Mouse (Mus musculus): ENCODE measurements around the gene Ampd3. TPM values are rescaled to one million over a fixed set of nuclear protein-coding genes. Genes with fewer than 3 reads are reported as not detected.
A peak's percentile ranks its signal among the peaks of the same experiment; 100 is the strongest.

Gene Ampd3
- total RNA-seq (2021), result 10 to 100 TPM; 24.4 to 25.3 TPM
- long read RNA-seq, experiment 1, partial matches to known transcripts, result 7 of 20 reads
- long read RNA-seq, experiment 1, other reads (novel, unspliced or antisense), result 7 of 20 reads
- long read RNA-seq, experiment 2, transcript Ampd3-206 (15 exons, 3,489 nt), result major isoform, 6 of 41 reads
- long read RNA-seq, experiment 2, partial matches to known transcripts, result 9 of 41 reads
- long read RNA-seq, experiment 2, other reads (novel, unspliced or antisense), result 22 of 41 reads

DNA sequence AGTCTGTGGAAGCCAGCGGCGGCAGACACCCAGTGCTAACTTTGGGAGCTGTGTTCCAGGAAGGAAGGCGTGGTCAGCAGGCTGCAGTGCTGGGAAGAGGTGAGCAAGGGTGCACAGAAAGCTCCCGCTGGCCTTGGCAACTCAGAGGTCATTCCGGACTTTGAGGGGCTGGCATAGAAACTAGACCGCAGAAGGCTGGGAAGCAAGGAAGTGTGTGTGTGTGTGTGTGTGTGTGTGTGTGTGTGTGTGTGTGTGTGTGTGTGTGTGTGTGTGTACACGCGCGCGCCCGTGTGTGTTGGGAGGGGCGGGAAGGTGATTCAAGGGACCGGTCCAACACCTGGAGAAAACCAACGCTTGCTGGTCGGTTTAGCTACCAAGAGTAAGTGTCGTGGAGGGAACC, at the start of gene Ampd3:
TSS of gene Ampd3 (plus strand) at position 206 of the 400 bp plus-strand sequence.
- Histone ChIP-seq H3K27ac (peak within 1 kb of the TSS; percentile 96), H3K4me3 (peak within 1 kb of the TSS; percentile 64)
- no peak for TF ChIP-seq CTCF (IDR thresholded peaks at IDR 0.05)
- DNase-seq (ENCODE audit: extremely low spot score in 1 of 2, low spot score in 2 of 2), result no peak
- intact Hi-C loops (cut with DNase I), result loop anchor here (5.0 kb wide), 1 partner anchor 36 kb away; no protein-coding TSS in a partner anchor

DNA sequence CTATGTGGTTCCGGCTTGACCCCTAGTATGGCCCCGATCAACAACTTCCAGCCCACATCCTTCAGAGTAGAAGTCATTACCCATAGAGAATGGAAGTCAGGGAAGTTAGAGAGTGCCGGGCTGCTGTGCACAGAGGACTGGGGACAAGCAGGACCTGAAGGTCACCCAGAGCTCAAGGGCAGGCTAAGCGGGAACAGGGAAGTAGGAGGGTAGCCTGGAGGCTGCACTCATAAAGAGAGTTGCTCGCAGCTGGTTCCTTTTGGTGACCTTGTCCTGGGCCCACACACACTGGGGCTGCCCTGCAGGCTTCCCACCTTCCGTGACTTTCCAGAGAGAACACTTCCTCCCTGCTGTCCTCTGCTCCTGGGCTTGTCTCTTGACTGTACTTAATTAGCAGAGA, 49.5 kb upstream of the Ampd3 start:
- intact Hi-C loops (cut with DNase I), result no loop called here
- Histone ChIP-seq H3K27ac (no peak overlapping the region), H3K4me3 (no peak overlapping the region)
- no peak for TF ChIP-seq CTCF (IDR thresholded peaks at IDR 0.05)
- DNase-seq (ENCODE audit: extremely low spot score in 1 of 2, low spot score in 2 of 2), result no peak

DNA sequence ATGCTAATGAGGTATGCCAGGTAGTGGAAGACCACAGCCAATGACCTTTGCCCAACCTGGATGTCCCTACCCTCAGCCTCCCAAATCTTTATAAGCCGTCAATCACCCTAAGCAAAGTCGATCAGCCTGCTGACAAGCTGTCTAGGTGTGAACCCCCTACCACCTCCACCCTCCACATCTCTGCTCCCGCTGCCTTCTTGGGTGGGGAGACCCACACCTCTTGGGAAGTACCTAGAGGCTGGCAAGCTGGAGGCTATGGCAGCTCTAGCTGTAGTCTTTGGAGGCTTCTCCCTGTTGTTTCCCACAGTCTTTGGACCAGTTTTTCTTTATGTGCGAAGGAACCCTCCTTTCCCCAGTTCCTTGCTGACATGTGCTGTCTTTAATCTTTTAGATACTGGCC, 48.1 kb upstream of the Ampd3 start:
- intact Hi-C loops (cut with DNase I), result loop anchor here (10.0 kb wide), 1 partner anchor 225 kb away; no protein-coding TSS in a partner anchor
- no peak overlapping the region for H3K4me3 ChIP-seq
- no peak for DNase-seq (ENCODE audit: extremely low spot score in 1 of 2, low spot score in 2 of 2)
- H3K27ac ChIP-seq, result no peak overlapping the region
- TF ChIP-seq CTCF (IDR thresholded peaks at IDR 0.05), result no peak

DNA sequence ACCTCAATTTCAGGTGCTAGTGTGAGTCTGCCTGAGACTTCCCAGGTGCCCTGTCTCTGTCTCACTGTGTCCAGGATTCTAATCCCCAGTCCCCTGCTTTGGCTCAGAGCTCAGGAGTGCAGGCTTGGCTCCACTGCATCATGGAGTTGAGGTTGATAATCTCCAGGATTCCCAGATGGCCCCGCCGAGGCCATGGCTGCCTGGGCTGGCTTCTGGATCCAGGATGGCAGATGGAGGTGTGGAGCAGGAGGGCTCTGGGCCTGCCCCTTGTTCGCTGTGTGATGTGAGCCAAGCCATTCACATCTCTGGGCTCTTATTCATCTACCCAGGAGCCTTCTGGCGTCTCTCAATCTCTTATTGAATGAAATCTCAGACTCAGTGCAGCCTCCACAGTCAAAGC, 45.8 kb upstream of the Ampd3 start:
- intact Hi-C loops (cut with DNase I), result loop anchor here (10.0 kb wide), 1 partner anchor 223 kb away; no protein-coding TSS in a partner anchor
- no peak for DNase-seq (ENCODE audit: extremely low spot score in 1 of 2, low spot score in 2 of 2)
- no peak for TF ChIP-seq CTCF (IDR thresholded peaks at IDR 0.05)

DNA sequence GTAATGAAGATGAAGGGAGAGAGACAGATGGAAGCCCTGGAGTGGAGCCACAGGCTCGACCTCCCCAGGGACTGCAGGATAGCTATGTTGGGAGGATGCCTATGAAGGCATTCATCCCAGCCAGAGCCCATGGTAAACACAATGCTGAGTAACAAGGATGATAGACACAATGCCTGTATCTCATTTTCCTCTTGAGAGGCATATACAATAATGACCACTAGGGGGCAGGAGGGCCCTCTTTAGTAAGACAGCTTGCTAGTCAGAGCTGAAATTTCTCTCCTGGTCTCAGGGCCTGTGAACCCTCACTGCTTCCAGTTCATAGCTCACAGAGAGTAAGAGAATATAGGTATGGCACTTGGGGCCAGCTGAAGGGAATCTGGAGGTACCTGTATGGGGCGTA, 41.0 kb upstream of the Ampd3 start:
- intact Hi-C loops (cut with DNase I), result loop anchor here (1.0 to 10.0 kb wide), 3 partner anchors 74 to 288 kb away; no protein-coding TSS in a partner anchor
- H3K4me3 ChIP-seq, result no peak overlapping the region
- peak in 1 of 2 experiments; percentile 52 for DNase-seq (ENCODE audit: extremely low spot score in 1 of 2, low spot score in 2 of 2)
- peak; percentile 89 for TF ChIP-seq CTCF (IDR thresholded peaks at IDR 0.05)
- H3K27ac ChIP-seq, result no peak overlapping the region

More for the DNA sequence above, 45.8 kb upstream of the Ampd3 start:
- no peak overlapping the region for H3K27ac ChIP-seq
- H3K4me3 ChIP-seq, result no peak overlapping the region

DNA sequence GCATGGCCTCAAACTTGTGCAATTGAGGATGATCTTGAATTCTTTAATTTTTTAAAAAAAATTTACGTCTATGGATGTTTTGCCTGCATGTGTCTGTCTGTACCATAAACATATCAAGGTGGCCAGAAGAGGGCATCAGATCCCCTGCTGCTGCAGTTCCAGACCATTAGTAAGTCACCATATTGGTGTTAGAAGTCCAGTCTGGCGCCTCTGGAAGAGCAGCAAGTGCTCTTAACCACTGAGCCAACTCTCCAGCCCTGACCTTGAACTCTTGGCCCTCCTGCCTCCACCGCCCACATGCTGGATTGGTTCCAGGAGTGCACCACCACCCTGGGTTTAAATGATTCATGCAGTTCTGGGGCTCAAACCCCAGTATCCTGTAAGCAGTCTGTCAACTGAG, 39.1 kb upstream of the Ampd3 start:
- intact Hi-C loops (cut with DNase I), result loop anchor here (10.0 kb wide), 1 partner anchor 216 kb away; no protein-coding TSS in a partner anchor
- H3K27ac ChIP-seq, result no peak overlapping the region
- H3K4me3 ChIP-seq, result no peak overlapping the region
- TF ChIP-seq CTCF (IDR thresholded peaks at IDR 0.05), result peak; percentile 57
- no peak for DNase-seq (ENCODE audit: extremely low spot score in 1 of 2, low spot score in 2 of 2)

DNA sequence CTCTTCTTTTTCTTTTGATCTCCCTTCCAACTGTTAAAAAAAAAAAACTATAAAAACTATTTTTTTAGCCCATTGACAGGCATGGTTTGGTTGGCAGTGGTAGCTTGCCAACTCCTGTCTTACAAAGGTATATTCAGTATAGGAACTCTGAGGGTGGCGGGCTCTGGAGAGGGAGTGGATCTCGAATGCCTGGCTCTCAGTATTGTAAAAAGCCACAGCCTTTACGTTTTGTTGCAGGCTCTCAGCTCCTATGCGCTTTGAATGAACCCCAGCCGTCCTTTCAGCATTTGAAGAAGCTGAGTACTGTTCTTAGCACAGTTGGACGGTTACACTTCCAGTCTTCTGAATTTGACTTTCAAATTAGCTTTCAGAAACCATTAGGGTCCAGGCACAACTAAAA, 38.7 kb upstream of the Ampd3 start:
- no peak for DNase-seq (ENCODE audit: extremely low spot score in 1 of 2, low spot score in 2 of 2)
- no peak for TF ChIP-seq CTCF (IDR thresholded peaks at IDR 0.05)
- intact Hi-C loops (cut with DNase I), result loop anchor here (10.0 kb wide), 1 partner anchor 216 kb away; no protein-coding TSS in a partner anchor
- H3K27ac ChIP-seq, result no peak overlapping the region
- no peak overlapping the region for H3K4me3 ChIP-seq

DNA sequence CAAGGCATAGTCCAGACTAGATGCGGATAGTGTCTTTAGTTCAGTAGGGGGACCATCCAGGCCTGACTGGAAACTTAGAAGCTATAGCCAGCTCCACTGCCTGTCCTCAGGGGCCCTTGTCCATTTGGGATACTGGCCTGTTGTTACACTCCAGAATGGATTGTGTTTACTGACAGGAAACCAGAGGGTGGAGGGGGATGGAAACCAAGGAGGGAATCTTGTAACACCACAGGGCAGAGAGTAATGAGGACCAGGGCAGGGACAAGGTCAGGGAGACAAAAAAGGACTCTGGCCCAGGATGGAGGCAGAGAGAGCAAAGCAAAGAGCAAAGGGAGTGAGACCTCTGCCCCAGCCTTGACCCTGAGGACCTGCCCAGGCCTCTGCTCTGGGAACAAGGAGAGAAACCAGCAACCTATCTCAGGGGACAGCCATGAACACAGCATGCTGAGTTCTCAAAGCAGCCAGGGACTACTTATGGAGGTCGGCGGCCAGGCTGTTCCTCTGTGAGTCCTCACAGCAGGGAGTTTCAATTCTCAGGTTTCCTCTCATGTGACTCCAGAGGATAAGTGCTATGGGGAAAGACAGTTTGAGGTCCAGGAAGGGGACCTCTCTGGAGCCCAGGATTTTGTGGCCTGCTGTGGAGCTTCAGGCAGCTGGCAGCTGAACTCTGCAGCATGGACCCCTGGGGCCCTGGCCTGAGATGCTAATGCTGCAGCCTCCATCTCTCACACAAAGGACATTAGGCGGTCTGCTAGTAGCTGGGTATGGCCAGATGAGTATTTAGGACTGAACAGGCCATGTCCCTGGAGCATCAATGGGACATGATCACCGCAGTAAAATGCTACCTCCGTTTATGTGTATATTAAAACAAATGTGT, 36.7 kb upstream of the Ampd3 start:
- no peak for TF ChIP-seq CTCF (IDR thresholded peaks at IDR 0.05)
- DNase-seq (ENCODE audit: extremely low spot score in 1 of 2, low spot score in 2 of 2), result no peak
- intact Hi-C loops (cut with DNase I), result loop anchor here (5.0 kb wide), 1 partner anchor 36 kb away; the partner anchor contains the start of gene Ampd3
- Histone ChIP-seq H3K4me3 (no peak overlapping the region), H3K27ac (no peak overlapping the region)

DNA sequence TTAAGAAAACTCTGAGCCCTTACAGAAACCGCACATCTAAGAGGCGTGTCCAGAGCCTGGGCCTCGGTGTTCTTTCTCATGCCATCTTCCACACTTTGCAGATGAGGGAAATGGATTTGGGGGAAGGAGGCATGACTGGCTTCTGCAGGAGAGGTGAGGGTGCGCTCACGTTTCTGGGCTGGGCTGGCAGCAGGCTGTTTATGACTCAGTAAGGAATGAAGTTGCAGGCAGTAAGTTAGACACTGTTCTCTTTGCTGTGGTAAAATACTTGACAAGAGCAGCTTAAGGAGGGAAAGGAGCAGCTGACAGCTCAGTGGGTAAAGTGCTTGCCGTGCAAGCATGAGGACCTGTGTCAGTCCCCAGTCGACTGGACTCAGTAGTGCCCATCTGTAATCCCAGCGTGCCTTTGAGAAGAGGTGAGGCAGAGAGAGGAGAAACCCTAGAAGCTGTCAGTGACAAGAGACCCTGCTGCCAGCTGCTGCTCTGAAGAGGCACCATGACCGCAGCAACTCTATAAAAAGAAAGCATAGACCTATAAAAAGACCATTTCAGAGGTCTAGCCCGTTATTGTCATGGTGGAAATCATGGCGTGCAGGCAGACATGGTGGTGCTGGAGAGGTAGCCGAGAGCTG, 35.9 kb upstream of the Ampd3 start:
- Histone ChIP-seq H3K27ac (no peak overlapping the region), H3K4me3 (no peak overlapping the region)
- intact Hi-C loops (cut with DNase I), result loop anchor here (5.0 kb wide), 1 partner anchor 35 kb away; the partner anchor contains the start of gene Ampd3
- TF ChIP-seq CTCF (IDR thresholded peaks at IDR 0.05), result no peak
- no peak for DNase-seq (ENCODE audit: extremely low spot score in 1 of 2, low spot score in 2 of 2)

DNA sequence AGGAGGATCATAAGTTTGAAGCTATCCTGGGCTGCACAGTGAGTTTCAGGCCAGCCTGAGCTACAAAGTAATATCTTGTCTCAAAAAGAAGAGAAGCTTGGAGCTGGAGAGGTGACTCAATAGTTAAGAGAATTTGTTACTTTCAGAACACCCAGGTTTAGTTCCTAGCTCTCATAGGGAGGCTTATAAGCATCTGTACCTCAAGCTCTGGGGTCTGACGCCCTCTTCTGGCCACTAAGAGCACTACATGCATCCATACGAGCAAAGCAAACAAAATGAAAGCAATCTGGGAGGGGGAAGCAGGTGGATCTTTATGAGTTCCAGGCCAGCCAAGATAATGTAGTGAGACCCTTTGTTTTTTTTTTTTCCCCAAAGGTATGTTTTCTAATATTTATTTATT, 31.1 kb upstream of the Ampd3 start:
- TF ChIP-seq CTCF (IDR thresholded peaks at IDR 0.05), result peak; percentile 30
- no peak for DNase-seq (ENCODE audit: extremely low spot score in 1 of 2, low spot score in 2 of 2)
- intact Hi-C loops (cut with DNase I), result no loop called here
- Histone ChIP-seq H3K27ac (no peak overlapping the region), H3K4me3 (no peak overlapping the region)

DNA sequence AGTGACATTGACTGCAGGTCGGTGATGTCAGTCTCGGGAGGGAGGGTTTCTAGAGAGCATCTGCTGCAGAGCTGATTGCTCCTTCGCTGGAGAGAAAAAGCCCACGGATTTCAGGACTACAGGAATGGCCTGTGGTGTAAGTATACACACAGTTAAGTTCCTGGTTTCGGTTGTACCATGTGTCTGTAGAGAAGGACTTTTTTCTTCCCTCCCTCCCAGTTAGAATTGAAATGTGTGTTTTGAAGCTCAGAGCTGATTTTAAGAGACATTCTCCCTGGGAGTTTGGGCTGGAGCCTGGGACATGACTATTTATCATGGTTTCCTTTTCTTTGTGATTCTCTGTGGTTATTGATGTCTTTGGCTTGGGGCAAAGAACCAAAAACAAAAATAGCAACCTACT, 28.2 kb upstream of the Ampd3 start:
- Histone ChIP-seq H3K27ac (no peak overlapping the region), H3K4me3 (no peak overlapping the region)
- TF ChIP-seq CTCF (IDR thresholded peaks at IDR 0.05), result no peak
- intact Hi-C loops (cut with DNase I), result no loop called here
- no peak for DNase-seq (ENCODE audit: extremely low spot score in 1 of 2, low spot score in 2 of 2)

DNA sequence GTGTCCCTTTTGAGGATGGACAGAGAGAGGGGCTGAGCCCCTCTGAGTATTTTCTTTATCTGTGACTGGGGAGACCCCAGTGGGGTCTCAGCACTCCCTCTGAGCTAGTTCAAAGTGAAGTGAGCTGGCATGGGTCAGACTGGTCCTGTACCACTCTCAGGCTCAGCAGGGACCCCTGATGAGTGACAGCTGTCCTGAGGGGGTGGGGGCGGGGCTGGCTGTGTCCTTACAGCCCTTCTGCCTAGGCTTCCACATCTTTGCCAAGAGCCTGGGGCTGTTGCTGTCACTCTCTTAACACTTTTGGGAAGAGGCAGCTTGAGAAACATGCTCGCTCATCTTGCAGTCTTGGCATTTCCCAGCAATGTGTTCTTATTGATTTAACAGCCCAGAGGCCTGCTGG, 27.8 kb upstream of the Ampd3 start:
- Histone ChIP-seq H3K27ac (no peak overlapping the region), H3K4me3 (no peak overlapping the region)
- TF ChIP-seq CTCF (IDR thresholded peaks at IDR 0.05), result no peak
- intact Hi-C loops (cut with DNase I), result no loop called here
- no peak for DNase-seq (ENCODE audit: extremely low spot score in 1 of 2, low spot score in 2 of 2)

Data from left cerebral cortex, adult 2 months (tissue).